Mouse (Mus musculus) stomach, embryonic 15.5 days (tissue): ENCODE data around the gene Abr. TPM values are rescaled to one million over a fixed set of nuclear protein-coding genes. Genes with fewer than 3 reads are reported as not detected.

ENCODE experiments used
- ATAC-seq: fragments of 200-750 bp; cut with Nextera tagmentation; 2 replicates; pipeline ENCODE4 v1.8.0; 2017; ENCODE audit warnings: low read depth, moderate number of reproducible peaks, moderate TSS enrichment; ENCODE audit not compliant: insufficient read depth, low FRiP score
- H3K27ac ChIP-seq: fragments of 300-500 bp; sonication (generic); 2 replicates; pipeline ENCODE4 v1.5.1; 2015; ENCODE audit warnings: mild to moderate bottlenecking, inconsistent platforms
- H3K27me3 ChIP-seq: fragments of 300-500 bp; sonication (generic); replicated peaks from 2 replicates; pipeline ENCODE4 v1.6.1; 2015; ENCODE audit warnings: inconsistent platforms
- H3K36me3 ChIP-seq: fragments of 300-500 bp; sonication (generic); 2 replicates; pipeline ENCODE4 v1.6.1; 2015; ENCODE audit warnings: inconsistent platforms
- H3K4me1 ChIP-seq: fragments of 300-500 bp; sonication (generic); 2 replicates; pipeline ENCODE4 v1.6.1; 2015; ENCODE audit warnings: inconsistent platforms
- H3K4me2 ChIP-seq: fragments of 300-500 bp; sonication (generic); 2 replicates; pipeline ENCODE4 v1.6.1; 2015; ENCODE audit warnings: mild to moderate bottlenecking, inconsistent platforms
- H3K4me3 ChIP-seq: fragments of 300-500 bp; sonication (generic); replicated peaks from 2 replicates; pipeline ENCODE4 v1.5.1; 2015; ENCODE audit warnings: inconsistent platforms
- H3K9ac ChIP-seq: fragments of 300-500 bp; sonication (generic); 2 replicates; pipeline ENCODE4 v1.6.1; 2015; ENCODE audit warnings: inconsistent platforms
- H3K9me3 ChIP-seq: fragments of 300-500 bp; sonication (generic); 2 replicates; pipeline ENCODE4 v1.6.1; 2016; ENCODE audit warnings: inconsistent platforms
- WGBS: fragments of 180-500 bp; shearing (Covaris S2); methylation state at CpG from one replicate; pipeline ENCODE4 v1.1.7; 2015; 5-methylcytosine and 5-hydroxymethylcytosine counted together
- polyA plus RNA-seq: library from polyadenylated mRNA; unstranded; fragments of >200 nt; fragmentation: Nextera tagmentation; extraction: Ambion mirVana; gene quantifications from 2 replicates; pipeline ENCODE4 v1.2.1, GENCODE M21; 2015

Gene Abr
- polyA plus RNA-seq, 1 experiment from 2014 or later: 37.4 TPM

GRCm38 (mm10) chr11:76622566-76623205 is 572 bp upstream of the Abr start:
- 0 out of 2 replicates have a peak overlapping the region, but pooled peaks have one; percentile 31 for H3K27ac ChIP-seq
- WGBS: under 1% methylated on average over 60 of the region's 66 CpGs
- H3K4me1 ChIP-seq: 0 out of 2 replicates have a peak, but pooled peaks cover 11% of the 10 kb centered on the region

GRCm38 (mm10) chr11:76618134-76618533 is 4.0 kb downstream of the Abr start:
- Histone ChIP-seq H3K9me3 (no peaks in the 10 kb centered on the region), H3K36me3 (no peaks in the 10 kb centered on the region), H3K4me3 (no peak overlapping the region), H3K4me1 (peaks cover 13% of the 10 kb centered on the region; the same call in 1 of the 2 replicates), H3K27ac (no peak overlapping the region), H3K27me3 (peaks cover 15% of the 10 kb centered on the region; the same call in 1 of the 2 replicates), H3K4me2 (no peak overlapping the region), H3K9ac (no peak overlapping the region)
- no peak for ATAC-seq
- WGBS: 83% methylated on average over 6 of the region's 6 CpGs

More at GRCm38 (mm10) chr11:76622566-76623205, 572 bp upstream of the Abr start:
- H3K4me2 ChIP-seq: peak overlapping the region; percentile 95
- peak overlapping the region; percentile 56 for H3K4me3 ChIP-seq
- ATAC-seq: peak; percentile 36; the same call in 1 of the 2 replicates
- H3K27me3 ChIP-seq: peaks cover 15% of the 10 kb centered on the region; the same call in 1 of the 2 replicates
- no peaks in the 10 kb centered on the region for H3K9me3 ChIP-seq
- peak overlapping the region; percentile 20 for H3K9ac ChIP-seq
- H3K36me3 ChIP-seq: no peaks in the 10 kb centered on the region

- Histone ChIP-seq H3K27ac (no peak overlapping the region), H3K9me3 (no peaks in the 10 kb centered on the region), H3K4me1 (peaks cover 10% of the 10 kb centered on the region; the same call in 1 of the 2 replicates), H3K36me3 (no peaks in the 10 kb centered on the region), H3K9ac (no peak overlapping the region), H3K4me3 (no peak overlapping the region), H3K27me3 (no peaks in the 10 kb centered on the region), H3K4me2 (no peak overlapping the region)
- no peak for ATAC-seq
- WGBS: 58% methylated on average over 2 of the region's 2 CpGs
Observed at GRCm38 (mm10) chr11:76614246-76614645, 7.9 kb downstream of the Abr start.

- Histone ChIP-seq H3K27me3 (no peaks in the 10 kb centered on the region), H3K4me2 (peak overlapping the region; percentile 89), H3K36me3 (no peaks in the 10 kb centered on the region), H3K4me1 (peaks cover 10% of the 10 kb centered on the region; the same call in 1 of the 2 replicates), H3K27ac (0 out of 2 replicates have a peak overlapping the region, but pooled peaks have one; percentile 40), H3K4me3 (peak overlapping the region; percentile 47), H3K9me3 (no peaks in the 10 kb centered on the region), H3K9ac (peak overlapping the region; percentile 1; the same call in 1 of the 2 replicates)
- under 1% methylated on average over 19 of the region's 19 CpGs for WGBS
- no peak for ATAC-seq
Observed at GRCm38 (mm10) chr11:76612638-76613104, 9.4 kb downstream of the Abr start.

GRCm38 (mm10) chr11:76610948-76611347 is 11.2 kb downstream of the Abr start:
- Histone ChIP-seq H3K4me2 (no peak overlapping the region), H3K9ac (no peak overlapping the region)
- ATAC-seq: no peak

GRCm38 (mm10) chr11:76606521-76606920 is 15.6 kb downstream of the Abr start:
- H3K36me3 ChIP-seq: no peaks in the 10 kb centered on the region
- no peak for ATAC-seq
- no peaks in the 10 kb centered on the region for H3K4me1 ChIP-seq
- H3K9ac ChIP-seq: no peak overlapping the region
- H3K27ac ChIP-seq: no peak overlapping the region
- 76% methylated on average over 9 of the region's 9 CpGs for WGBS
- no peak overlapping the region for H3K4me3 ChIP-seq
- H3K4me2 ChIP-seq: no peak overlapping the region
- H3K9me3 ChIP-seq: no peaks in the 10 kb centered on the region
- H3K27me3 ChIP-seq: no peaks in the 10 kb centered on the region

More at GRCm38 (mm10) chr11:76610948-76611347, 11.2 kb downstream of the Abr start:
- H3K36me3 ChIP-seq: no peaks in the 10 kb centered on the region
- peaks cover 10% of the 10 kb centered on the region; the same call in 1 of the 2 replicates for H3K4me1 ChIP-seq
- H3K9me3 ChIP-seq: no peaks in the 10 kb centered on the region
- H3K27me3 ChIP-seq: no peaks in the 10 kb centered on the region
- H3K4me3 ChIP-seq: no peak overlapping the region
- H3K27ac ChIP-seq: no peak overlapping the region

GRCm38 (mm10) chr11:76599219-76599618 is 22.9 kb downstream of the Abr start:
- H3K4me2 ChIP-seq: no peak overlapping the region
- H3K36me3 ChIP-seq: no peaks in the 10 kb centered on the region
- ATAC-seq: no peak
- no peaks in the 10 kb centered on the region for H3K9me3 ChIP-seq
- H3K27me3 ChIP-seq: no peaks in the 10 kb centered on the region
- H3K4me3 ChIP-seq: no peak overlapping the region
- no peak overlapping the region for H3K27ac ChIP-seq
- no peak overlapping the region for H3K9ac ChIP-seq
- 38% methylated on average over 2 of the region's 2 CpGs for WGBS
- 0 out of 2 replicates have a peak, but pooled peaks cover 5% of the 10 kb centered on the region for H3K4me1 ChIP-seq

- no peaks in the 10 kb centered on the region for H3K9me3 ChIP-seq
- no peak overlapping the region for H3K27ac ChIP-seq
- WGBS: 65% methylated on average over 5 of the region's 5 CpGs
- H3K27me3 ChIP-seq: no peaks in the 10 kb centered on the region
- no peak for ATAC-seq
- H3K4me3 ChIP-seq: no peak overlapping the region
- H3K4me2 ChIP-seq: no peak overlapping the region
- H3K9ac ChIP-seq: no peak overlapping the region
- 0 out of 2 replicates have a peak, but pooled peaks cover 5% of the 10 kb centered on the region for H3K4me1 ChIP-seq
- no peaks in the 10 kb centered on the region for H3K36me3 ChIP-seq
Observed at GRCm38 (mm10) chr11:76598757-76599156, 23.4 kb downstream of the Abr start.

- WGBS: 65% methylated on average over 4 of the region's 4 CpGs
- no peak overlapping the region for H3K4me2 ChIP-seq
Observed at GRCm38 (mm10) chr11:76593620-76594326, 28.3 kb downstream of the Abr start.

GRCm38 (mm10) chr11:76589746-76590145 is 32.4 kb downstream of the Abr start:
- no peak for ATAC-seq
- Histone ChIP-seq H3K27ac (no peak overlapping the region), H3K4me3 (no peak overlapping the region), H3K4me2 (no peak overlapping the region), H3K27me3 (no peaks in the 10 kb centered on the region), H3K9ac (no peak overlapping the region), H3K36me3 (no peaks in the 10 kb centered on the region), H3K9me3 (no peaks in the 10 kb centered on the region), H3K4me1 (no peaks in the 10 kb centered on the region)
- WGBS: 78% methylated on average over 5 of the region's 5 CpGs

More at GRCm38 (mm10) chr11:76593620-76594326, 28.3 kb downstream of the Abr start:
- no peak overlapping the region for H3K27ac ChIP-seq
- H3K9ac ChIP-seq: no peak overlapping the region
- H3K36me3 ChIP-seq: no peaks in the 10 kb centered on the region
- no peaks in the 10 kb centered on the region for H3K9me3 ChIP-seq
- no peak overlapping the region for H3K4me3 ChIP-seq
- H3K4me1 ChIP-seq: no peaks in the 10 kb centered on the region
- H3K27me3 ChIP-seq: no peaks in the 10 kb centered on the region
- no peak for ATAC-seq

- no peak overlapping the region for H3K9ac ChIP-seq
- no peaks in the 10 kb centered on the region for H3K9me3 ChIP-seq
- no peaks in the 10 kb centered on the region for H3K4me1 ChIP-seq
- H3K4me3 ChIP-seq: no peak overlapping the region
- H3K27me3 ChIP-seq: no peaks in the 10 kb centered on the region
- H3K4me2 ChIP-seq: no peak overlapping the region
- H3K36me3 ChIP-seq: no peaks in the 10 kb centered on the region
- WGBS: 55% methylated on average over 10 of the region's 10 CpGs
- no peak for ATAC-seq
- no peak overlapping the region for H3K27ac ChIP-seq
Observed at GRCm38 (mm10) chr11:76588632-76589485, 33.3 kb downstream of the Abr start.
